Mouse (Mus musculus) myocyte (in vitro differentiated cells): ENCODE data around the gene Cdc42bpa. TPM values are rescaled to one million over a fixed set of nuclear protein-coding genes. Genes with fewer than 3 reads are reported as not detected.

Experiments used
- H3K27me3 ChIP-seq: one replicate; pipeline ENCODE4 v1.6.1; 2011; ENCODE audit not compliant: control insufficient read depth, insufficient read depth, insufficient read length
- H3K36me3 ChIP-seq: one replicate; pipeline ENCODE4 v1.6.1; 2011; ENCODE audit not compliant: control insufficient read depth, insufficient read depth
- H3K4me2 ChIP-seq: one replicate; pipeline ENCODE4 v1.6.1; 2011; ENCODE audit warnings: low read depth, control low read depth
- H3K4me3 ChIP-seq: one replicate; pipeline ENCODE4 v1.5.1; 2011; ENCODE audit warnings: mild to moderate bottlenecking, control low read depth, moderate library complexity
- H3K79me2 ChIP-seq: one replicate; pipeline ENCODE4 v1.6.1; 2011; ENCODE audit not compliant: control insufficient read depth, insufficient read depth
- H3ac ChIP-seq: one replicate; pipeline ENCODE4 v1.6.1; 2011; ENCODE audit not compliant: control insufficient read depth, insufficient read length
- CEBPB ChIP-seq: IDR thresholded peaks from 2 replicates; pipeline ENCODE4 v1.6.1; 2011; ENCODE audit warnings: mild to moderate bottlenecking, moderate library complexity; ENCODE audit not compliant: poor library complexity, insufficient read depth, severe bottlenecking
- E2F4 ChIP-seq: IDR thresholded peaks from one replicate; pipeline ENCODE4 v1.6.1; 2011; ENCODE audit warnings: mild to moderate bottlenecking, control low read depth, moderate library complexity; ENCODE audit not compliant: insufficient read depth
- MAX ChIP-seq: IDR thresholded peaks from one replicate; pipeline ENCODE4 v1.6.1; 2011; ENCODE audit warnings: low read depth, mild to moderate bottlenecking, control low read depth
- MYOD1 ChIP-seq, 3 experiments: IDR thresholded peaks; one replicate each; pipeline ENCODE4 v1.6.1; 2011; ENCODE audit warnings: control low read depth in 2 of 3, low read depth in 2 of 3, mild to moderate bottlenecking in 2 of 3, moderate library complexity in 1 of 3; ENCODE audit not compliant: insufficient read length in 2 of 3, control insufficient read depth in 1 of 3
- MYOG ChIP-seq, 3 experiments: IDR thresholded peaks; one replicate each; pipeline ENCODE4 v1.6.1; 2011; ENCODE audit warnings: control low read depth in 2 of 3, low read depth in 2 of 3, mild to moderate bottlenecking in 2 of 3; ENCODE audit not compliant: insufficient read length in 2 of 3, control insufficient read depth in 1 of 3, insufficient read depth in 1 of 3
- POLR2A ChIP-seq: IDR thresholded peaks from one replicate; pipeline ENCODE4 v1.6.1; 2011; ENCODE audit warnings: low read depth, mild to moderate bottlenecking, control low read depth, moderate library complexity; ENCODE audit not compliant: insufficient read length
- POLR2AphosphoS2 ChIP-seq: IDR thresholded peaks from one replicate; pipeline ENCODE4 v1.6.1; 2011; ENCODE audit warnings: low read depth, control low read depth; ENCODE audit not compliant: insufficient read length
- REST ChIP-seq: IDR thresholded peaks from one replicate; pipeline ENCODE4 v1.6.1; 2011; ENCODE audit warnings: mild to moderate bottlenecking, control low read depth, moderate library complexity; ENCODE audit not compliant: insufficient read depth, insufficient read length
- SRF ChIP-seq: IDR thresholded peaks from one replicate; pipeline ENCODE4 v1.6.1; 2011; ENCODE audit warnings: low read depth; ENCODE audit not compliant: control insufficient read depth, insufficient read length
- TCF12 ChIP-seq: IDR thresholded peaks from one replicate; pipeline ENCODE4 v1.6.1; 2011; ENCODE audit warnings: mild to moderate bottlenecking, control low read depth; ENCODE audit not compliant: poor library complexity, insufficient read depth, severe bottlenecking
- TCF3 ChIP-seq: IDR thresholded peaks from one replicate; pipeline ENCODE4 v1.6.1; 2011; ENCODE audit warnings: low read depth, control low read depth; ENCODE audit not compliant: insufficient read length
- USF1 ChIP-seq: IDR thresholded peaks from one replicate; pipeline ENCODE4 v1.6.1; 2011; ENCODE audit warnings: low read depth, mild to moderate bottlenecking, control low read depth, moderate library complexity
- polyA plus RNA-seq: library from polyadenylated mRNA; unstranded; fragments of >200 nt; fragmentation: generic; extraction: Trizol; gene quantifications from one replicate; pipeline ENCODE4 v1.2.1, GENCODE M21; 2012; ENCODE audit warnings: missing spikeins

The Cdc42bpa gene
- polyA plus RNA-seq, 1 experiment: 14.3 TPM

- no peaks in the 10 kb centered on the region for H3K27me3 ChIP-seq
- H3K4me3 ChIP-seq: no peak overlapping the region
- H3ac ChIP-seq: no peak overlapping the region
- no peaks in the 10 kb centered on the region for H3K36me3 ChIP-seq
- H3K79me2 ChIP-seq: no peaks in the 10 kb centered on the region
- H3K4me2 ChIP-seq: peak overlapping the region; percentile 18
- TF ChIP-seq TCF3: no peak
- peak in 1 of 3 experiments; percentile 40 for TF ChIP-seq MYOD1 (IDR thresholded peaks at IDR 0.05; ENCODE audit: control insufficient read depth in 1 of 3, insufficient read length in 2 of 3, low read depth in 2 of 3)
- TF ChIP-seq MYOG (IDR thresholded peaks at IDR 0.05; ENCODE audit: control insufficient read depth in 1 of 3, insufficient read depth in 1 of 3, insufficient read length in 2 of 3, low read depth in 2 of 3): peak in 1 of 3 experiments; percentile 2
Measured at GRCm38 (mm10) chr1:179923661-179924405, 36.4 kb upstream of the Cdc42bpa start.

GRCm38 (mm10) chr1:179926240-179926639, 34.0 kb upstream of the Cdc42bpa start:
- Histone ChIP-seq H3K4me2 (no peak overlapping the region), H3K27me3 (no peaks in the 10 kb centered on the region), H3K79me2 (no peaks in the 10 kb centered on the region), H3K4me3 (no peak overlapping the region), H3K36me3 (no peaks in the 10 kb centered on the region), H3ac (no peak overlapping the region)
- TF ChIP-seq TCF12: peak; percentile 5
- no peak for TF ChIP-seq CEBPB
- peak in 1 of 3 experiments; percentile 58 for TF ChIP-seq MYOD1 (IDR thresholded peaks at IDR 0.05; ENCODE audit: control insufficient read depth in 1 of 3, insufficient read length in 2 of 3, low read depth in 2 of 3)
- no peak for TF ChIP-seq USF1
- peak in 2 of 3 experiments; percentile 36 to 57 for TF ChIP-seq MYOG (IDR thresholded peaks at IDR 0.05; ENCODE audit: control insufficient read depth in 1 of 3, insufficient read depth in 1 of 3, insufficient read length in 2 of 3, low read depth in 2 of 3)

GRCm38 (mm10) chr1:179927102-179927501, 33.2 kb upstream of the Cdc42bpa start:
- TF ChIP-seq TCF12 (no peak), MAX (no peak), USF1 (no peak), MYOD1 (IDR thresholded peaks at IDR 0.05; ENCODE audit: control insufficient read depth in 1 of 3, insufficient read length in 2 of 3, low read depth in 2 of 3) (no peak), POLR2A (no peak), E2F4 (no peak), TCF3 (no peak), SRF (no peak), REST (no peak), CEBPB (no peak), POLR2AphosphoS2 (no peak), MYOG (IDR thresholded peaks at IDR 0.05; ENCODE audit: control insufficient read depth in 1 of 3, insufficient read depth in 1 of 3, insufficient read length in 2 of 3, low read depth in 2 of 3) (no peak)
- H3K4me3 ChIP-seq: no peak overlapping the region
- H3ac ChIP-seq: no peak overlapping the region
- H3K36me3 ChIP-seq: no peaks in the 10 kb centered on the region
- H3K27me3 ChIP-seq: no peaks in the 10 kb centered on the region
- H3K4me2 ChIP-seq: no peak overlapping the region
- no peaks in the 10 kb centered on the region for H3K79me2 ChIP-seq

- no peaks in the 10 kb centered on the region for H3K36me3 ChIP-seq
- no peak for TF ChIP-seq TCF12
- TF ChIP-seq REST: no peak
- TF ChIP-seq USF1: no peak
- TF ChIP-seq MYOG (IDR thresholded peaks at IDR 0.05; ENCODE audit: control insufficient read depth in 1 of 3, insufficient read depth in 1 of 3, insufficient read length in 2 of 3, low read depth in 2 of 3): no peak
- no peak for TF ChIP-seq MAX
- no peak for TF ChIP-seq SRF
- TF ChIP-seq POLR2AphosphoS2: no peak
- TF ChIP-seq CEBPB: no peak
- TF ChIP-seq TCF3: no peak
- TF ChIP-seq MYOD1 (IDR thresholded peaks at IDR 0.05; ENCODE audit: control insufficient read depth in 1 of 3, insufficient read length in 2 of 3, low read depth in 2 of 3): no peak
- TF ChIP-seq POLR2A: no peak
- no peak for TF ChIP-seq E2F4
- H3ac ChIP-seq: no peak overlapping the region
Measured at GRCm38 (mm10) chr1:179928822-179929221, 31.4 kb upstream of the Cdc42bpa start.

GRCm38 (mm10) chr1:179931247-179931646, 29.0 kb upstream of the Cdc42bpa start:
- Histone ChIP-seq H3K4me2 (no peak overlapping the region), H3K4me3 (no peak overlapping the region), H3K36me3 (no peaks in the 10 kb centered on the region), H3K79me2 (no peaks in the 10 kb centered on the region), H3ac (no peak overlapping the region), H3K27me3 (no peaks in the 10 kb centered on the region)
- no peak for TF ChIP-seq TCF3
- peak in 1 of 3 experiments; percentile 16 for TF ChIP-seq MYOD1 (IDR thresholded peaks at IDR 0.05; ENCODE audit: control insufficient read depth in 1 of 3, insufficient read length in 2 of 3, low read depth in 2 of 3)
- TF ChIP-seq MYOG (IDR thresholded peaks at IDR 0.05; ENCODE audit: control insufficient read depth in 1 of 3, insufficient read depth in 1 of 3, insufficient read length in 2 of 3, low read depth in 2 of 3): no peak

More at GRCm38 (mm10) chr1:179928822-179929221, 31.4 kb upstream of the Cdc42bpa start:
- H3K4me3 ChIP-seq: no peak overlapping the region
- H3K79me2 ChIP-seq: no peaks in the 10 kb centered on the region
- no peak overlapping the region for H3K4me2 ChIP-seq
- no peaks in the 10 kb centered on the region for H3K27me3 ChIP-seq
